Mouse (Mus musculus): ENCODE results near the gene Cdh12. TPM values are rescaled to one million over a fixed set of nuclear protein-coding genes. Genes with fewer than 3 reads are reported as not detected.

Cdh12 gene
- total RNA-seq, 2 experiments from 2014 or later: not detected

Small RNA genes lying within 50 kb of the gene (microRNA-seq; reads per million reads assigned to microRNA genes)
- not detected for gene Gm27397

Other genes starting within 250 kb of the Cdh12 start
- gene Acot10, start 217.5 kb downstream of the Cdh12 start, total RNA-seq (2021): not detected